Mouse (Mus musculus): ENCODE measurements around the gene Cmtm5. TPM values are rescaled to one million over a fixed set of nuclear protein-coding genes. Genes with fewer than 3 reads are reported as not detected.
"Not testable (repeated sequence)": the region's sequence is repeated elsewhere in the genome, so short reads cannot be mapped to it uniquely, and the experiment has no call there.

The Cmtm5 gene
- total RNA-seq, 2 experiments from 2014 or later = 7.5 to 11.1 TPM

GRCm38 (mm10) chr14:54930431-54930830 is 5.6 kb upstream of the Cmtm5 start:
- intact Hi-C loops (cut with DNase I) = no loop called here
- DNase-seq = peak; percentile 38

- peak; percentile 33 for DNase-seq
- intact Hi-C loops (cut with DNase I) = no loop called here
Observed at GRCm38 (mm10) chr14:54932645-54933150, 3.4 kb upstream of the Cmtm5 start, which contains the start of gene Il25. TSS of gene Il25 (plus strand) at chr14:54932695.

- no peak for DNase-seq
- intact Hi-C loops (cut with DNase I) = no loop called here
Observed at GRCm38 (mm10) chr14:54936831-54937160, 735 bp downstream of the Cmtm5 start.

- DNase-seq = no peak
- intact Hi-C loops (cut with DNase I) = no loop called here
Observed at GRCm38 (mm10) chr14:54937361-54938182, 1.5 kb downstream of the Cmtm5 start.

GRCm38 (mm10) chr14:54938431-54939219 is 2.6 kb downstream of the Cmtm5 start:
- intact Hi-C loops (cut with DNase I) = no loop called here

GRCm38 (mm10) chr14:54939434-54940175 is 3.5 kb downstream of the Cmtm5 start:
- DNase-seq = peak; percentile 56
- intact Hi-C loops (cut with DNase I) = no loop called here

More at GRCm38 (mm10) chr14:54938431-54939219, 2.6 kb downstream of the Cmtm5 start:
- no peak for DNase-seq

GRCm38 (mm10) chr14:54940176-54940530 is 4.1 kb downstream of the Cmtm5 start:
- intact Hi-C loops (cut with DNase I) = no loop called here
- DNase-seq = no peak

- no peak for DNase-seq
- intact Hi-C loops (cut with DNase I) = no loop called here
Observed at GRCm38 (mm10) chr14:54941024-54941978, 5.2 kb downstream of the Cmtm5 start.

- no peak for DNase-seq
- intact Hi-C loops (cut with DNase I) = no loop called here
Observed at GRCm38 (mm10) chr14:54942479-54942878, 6.4 kb downstream of the Cmtm5 start.

GRCm38 (mm10) chr14:54943971-54944370 is 7.9 kb downstream of the Cmtm5 start:
- no peak for DNase-seq
- intact Hi-C loops (cut with DNase I) = no loop called here

GRCm38 (mm10) chr14:54944939-54945338 is 8.9 kb downstream of the Cmtm5 start:
- intact Hi-C loops (cut with DNase I) = no loop called here
- no peak for DNase-seq

- intact Hi-C loops (cut with DNase I) = no loop called here
- no peak for DNase-seq
Observed at GRCm38 (mm10) chr14:54945975-54946704, 10.1 kb downstream of the Cmtm5 start.

GRCm38 (mm10) chr14:54947008-54947407 is 10.9 kb downstream of the Cmtm5 start:
- DNase-seq; intact Hi-C loops (cut with DNase I): not testable (repeated sequence)

- DNase-seq = no peak
- intact Hi-C loops (cut with DNase I) = no loop called here
Observed at GRCm38 (mm10) chr14:54948781-54949180, 12.7 kb downstream of the Cmtm5 start.

GRCm38 (mm10) chr14:54950493-54950892 is 14.4 kb downstream of the Cmtm5 start:
- intact Hi-C loops (cut with DNase I) = no loop called here
- no peak for DNase-seq

- intact Hi-C loops (cut with DNase I) = no loop called here
- no peak for DNase-seq
Observed at GRCm38 (mm10) chr14:54951587-54951986, 15.5 kb downstream of the Cmtm5 start.

- DNase-seq = no peak
- intact Hi-C loops (cut with DNase I) = no loop called here
Observed at GRCm38 (mm10) chr14:54953664-54954206, 17.7 kb downstream of the Cmtm5 start.

- intact Hi-C loops (cut with DNase I) = no loop called here
- DNase-seq = no peak
Observed at GRCm38 (mm10) chr14:54954474-54954873, 18.4 kb downstream of the Cmtm5 start.

- intact Hi-C loops (cut with DNase I) = no loop called here
- DNase-seq = no peak
Observed at GRCm38 (mm10) chr14:54955481-54955880, 19.4 kb downstream of the Cmtm5 start.

Data from left cerebral cortex, postnatal 4 days (tissue).